Mouse (Mus musculus): ENCODE data around the gene Prss23.

- no peak for TF ChIP-seq POLR2A (IDR thresholded peaks at IDR 0.05; ENCODE audit: insufficient read depth, low read depth, low read length)
- TF ChIP-seq EP300 (IDR thresholded peaks at IDR 0.05; ENCODE audit: insufficient read depth, low read depth, low read length) = no peak
- TF ChIP-seq CTCF (IDR thresholded peaks at IDR 0.05) = no peak
Observed at GRCm38 (mm10) chr7:89527430-89527856, 456 bp upstream of the Prss23 start.

Data from heart, adult 2 months (tissue).